Mouse (Mus musculus): ENCODE results near the gene Exoc6b.

- TF ChIP-seq CTCF (IDR thresholded peaks at IDR 0.05; ENCODE audit: low read depth, low read length) (no peak), POLR2A (IDR thresholded peaks at IDR 0.05; ENCODE audit: extremely low read depth, insufficient read depth, low read length) (no peak)
Measured at GRCm38 (mm10) chr6:84864625-84865024, 204.7 kb downstream of the Exoc6b start.
